Mouse (Mus musculus): ENCODE results near the gene Fam234a. TPM values are rescaled to one million over a fixed set of nuclear protein-coding genes. Genes with fewer than 3 reads are reported as not detected.
"Not testable (repeated sequence)": the region's sequence is repeated elsewhere in the genome, so short reads cannot be mapped to it uniquely, and the experiment has no call there.

Gene Fam234a
- total and polyA plus RNA-seq, 3 experiments = 3.6 to 13.3 (median 8.3) TPM

DNA sequence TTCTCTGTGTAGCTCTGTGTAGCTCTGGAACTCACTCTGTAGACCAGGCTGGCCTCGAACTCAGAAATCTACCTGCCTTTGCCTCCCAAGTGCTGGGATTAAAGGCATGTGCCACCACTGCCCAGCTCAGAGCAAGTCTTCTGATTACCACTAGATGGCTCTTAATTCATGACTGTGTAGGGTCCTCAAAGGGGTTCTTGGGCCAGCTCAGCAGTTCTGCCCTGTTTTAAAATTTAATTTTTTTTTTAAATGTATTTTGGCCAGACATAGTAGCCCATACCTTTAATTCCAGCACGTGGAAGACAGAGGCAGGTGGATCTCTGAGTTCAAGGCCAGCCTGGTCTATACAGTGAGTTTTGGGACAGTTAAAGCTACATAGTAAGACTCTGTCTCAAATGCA is 68.8 kb downstream of the Fam234a start:
- H3K9me3 ChIP-seq (replicated peaks; ENCODE audit: low read length); H3K27ac ChIP-seq (ENCODE audit: insufficient read depth, low read depth); H3K79me2 ChIP-seq (replicated peaks; ENCODE audit: control insufficient read depth, extremely low read depth, insufficient read depth, poor library complexity, severe bottlenecking); dilution Hi-C loops (cut with MboI; ENCODE audit: extremely low pct_ligation_motif_present, extremely low pct_unique_long_range_greater_than_20kb, low sequenced_read_pairs); H3K4me1 ChIP-seq (ENCODE audit: control insufficient read depth in 1 of 2, insufficient read depth in 2 of 2); DNase-seq (ENCODE audit: extremely low read depth); in situ Hi-C loops (cut with MboI; ENCODE audit: low pct_ligation_motif_present, low pct_unique_long_range_greater_than_20kb, low sequenced_read_pairs); H3K9ac ChIP-seq (ENCODE audit: insufficient read depth, low read depth); H3K4me2 ChIP-seq (ENCODE audit: insufficient read depth, low read depth, poor library complexity, severe bottlenecking); H3K27me3 ChIP-seq (replicated peaks); H3K4me3 ChIP-seq (replicated peaks in 1 of 3; ENCODE audit: low read depth in 2 of 3, low read length in 2 of 3, poor library complexity in 1 of 3): not testable (repeated sequence)
- H3K36me3 ChIP-seq (replicated peaks in 1 of 2; ENCODE audit: control insufficient read depth in 1 of 2, insufficient read depth in 1 of 2, low read length in 1 of 2) = peaks cover 11 to 67% of the 10 kb centered on the region in 2 experiments
- TF ChIP-seq CTCF (conservative IDR thresholded peaks at IDR 0.05 in 1 of 2, IDR thresholded peaks at IDR 0.05 in 1 of 2; ENCODE audit: low read depth in 2 of 2, low read length in 2 of 2) (peak in 1 of 2 experiments; percentile 28; a peak in 2 of 4 replicates), SMC3 (IDR thresholded peaks at IDR 0.05; ENCODE audit: low read depth, low read length) (peak; percentile 2; the same call in 1 of the 2 replicates)

DNA sequence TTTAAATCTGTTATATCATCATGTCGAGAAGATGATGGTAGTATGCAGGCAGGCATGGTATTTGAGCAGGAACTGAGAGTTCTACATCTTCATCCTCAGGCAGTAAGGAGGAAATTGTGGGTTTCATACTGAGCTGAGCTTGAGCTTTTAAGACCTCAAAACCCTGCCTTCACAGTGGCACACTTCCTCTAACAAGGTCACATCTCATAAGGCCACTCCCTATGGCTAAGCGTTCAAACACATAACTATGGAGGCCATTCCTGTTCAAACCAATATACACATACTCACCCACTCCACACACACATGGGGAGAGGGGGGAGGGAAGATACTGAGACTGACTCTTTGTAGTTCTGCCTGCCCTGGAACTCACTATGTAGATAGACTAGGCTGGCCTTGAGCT is 76.0 kb downstream of the Fam234a start:
- Histone ChIP-seq H3K9me3 (replicated peaks; ENCODE audit: low read length) (no peaks in the 10 kb centered on the region), H3K4me1 (ENCODE audit: control insufficient read depth in 1 of 2, insufficient read depth in 2 of 2) (peaks cover 29 to 43% of the 10 kb centered on the region in 2 experiments), H3K9ac (ENCODE audit: insufficient read depth, low read depth) (no peak overlapping the region; the same call in 1 of the 2 replicates), H3K27ac (ENCODE audit: insufficient read depth, low read depth) (peak overlapping the region; percentile 55), H3K36me3 (replicated peaks in 1 of 2; ENCODE audit: control insufficient read depth in 1 of 2, insufficient read depth in 1 of 2, low read length in 1 of 2) (peaks cover 4 to 53% of the 10 kb centered on the region in 2 experiments), H3K27me3 (replicated peaks) (no peaks in the 10 kb centered on the region), H3K79me2 (replicated peaks; ENCODE audit: control insufficient read depth, extremely low read depth, insufficient read depth, poor library complexity, severe bottlenecking) (peaks cover 5% of the 10 kb centered on the region; the same call in 1 of the 2 replicates), H3K4me3 (replicated peaks in 1 of 3; ENCODE audit: low read depth in 2 of 3, low read length in 2 of 3, poor library complexity in 1 of 3) (no peak overlapping the region), H3K4me2 (ENCODE audit: insufficient read depth, low read depth, poor library complexity, severe bottlenecking) (peak overlapping the region; percentile 1; the same call in 1 of the 2 replicates)
- peak; percentile 83 for DNase-seq (ENCODE audit: extremely low read depth)
- TF ChIP-seq MYC (IDR thresholded peaks at IDR 0.05; ENCODE audit: low read depth, low read length) (peak; percentile 82; the same call in 1 of the 2 replicates), RAD21 (IDR thresholded peaks at IDR 0.05; ENCODE audit: low read depth, low read length) (no peak), ETS1 (conservative IDR thresholded peaks at IDR 0.05; ENCODE audit: low read depth, low read length) (peak; percentile 36), MXI1 (IDR thresholded peaks at IDR 0.05; ENCODE audit: low read depth, low read length) (peak; percentile 43; the same call in 1 of the 2 replicates), MEF2A (IDR thresholded peaks at IDR 0.05; ENCODE audit: borderline replicate concordance, low read depth, low read length) (no peak), TBP (conservative IDR thresholded peaks at IDR 0.05; ENCODE audit: low read depth, low read length) (peak; percentile 47), MAFK (IDR thresholded peaks at IDR 0.05; ENCODE audit: insufficient replicate concordance, low read length) (peak; percentile 62), JUN (IDR thresholded peaks at IDR 0.05; ENCODE audit: insufficient read depth, low read depth, low read length) (peak; percentile 46; the same call in 1 of the 2 replicates), TCF12 (IDR thresholded peaks at IDR 0.05; ENCODE audit: low read depth, low read length) (peak; percentile 54; the same call in 1 of the 2 replicates), BHLHE40 (IDR thresholded peaks at IDR 0.05; ENCODE audit: low read depth, low read length) (peak; percentile 77), SMC3 (IDR thresholded peaks at IDR 0.05; ENCODE audit: low read depth, low read length) (no peak), ZC3H11A (IDR thresholded peaks at IDR 0.05; ENCODE audit: low read depth, low read length) (no peak), MAX (IDR thresholded peaks at IDR 0.05; ENCODE audit: low read length) (peak; percentile 49; the same call in 1 of the 2 replicates), MAZ (IDR thresholded peaks at IDR 0.05; ENCODE audit: low read depth, low read length) (0 out of 2 replicates have a peak, but pooled peaks have one; percentile 24), RCOR1 (conservative IDR thresholded peaks at IDR 0.05; ENCODE audit: low read depth, low read length) (peak; percentile 24; the same call in 1 of the 2 replicates), CHD2 (IDR thresholded peaks at IDR 0.05; ENCODE audit: low read length) (no peak; the same call in 1 of the 2 replicates), EP300 (IDR thresholded peaks at IDR 0.05; ENCODE audit: low read length) (peak; percentile 97), ELF1 (IDR thresholded peaks at IDR 0.05; ENCODE audit: low read depth, low read length) (peak; percentile 70), IRF4 (IDR thresholded peaks at IDR 0.05; ENCODE audit: low read depth, low read length) (peak; percentile 91)
- dilution Hi-C loops (cut with MboI; ENCODE audit: extremely low pct_ligation_motif_present, extremely low pct_unique_long_range_greater_than_20kb, low sequenced_read_pairs) = no loop called here
- in situ Hi-C loops (cut with MboI; ENCODE audit: low pct_ligation_motif_present, low pct_unique_long_range_greater_than_20kb, low sequenced_read_pairs) = no loop called here

All from CH12.LX (cell line).